Mouse (Mus musculus) heart, embryonic 13.5 days (tissue): ENCODE results near the gene Gm8126. TPM values are rescaled to one million over a fixed set of nuclear protein-coding genes. Genes with fewer than 3 reads are reported as not detected.
"Not testable (repeated sequence)": the region's sequence is repeated elsewhere in the genome, so short reads cannot be mapped to it uniquely, and the experiment has no call there.

Source experiments
- ATAC-seq: fragments of 200-750 bp; cut with Nextera tagmentation; 2 replicates; pipeline ENCODE4 v1.8.0; 2017; ENCODE audit warnings: moderate TSS enrichment; ENCODE audit not compliant: insufficient number of reproducible peaks, low FRiP score, low TSS enrichment; ENCODE audit errors: extremely low read depth
- H3K27ac ChIP-seq: fragments of 300-500 bp; sonication (generic); replicated peaks from 2 replicates; pipeline ENCODE4 v1.5.1; 2015; ENCODE audit warnings: moderate library complexity, mild to moderate bottlenecking, inconsistent platforms
- H3K27me3 ChIP-seq: fragments of 300-500 bp; sonication (generic); replicated peaks from 2 replicates; pipeline ENCODE4 v1.6.1; 2015; ENCODE audit warnings: mild to moderate bottlenecking, inconsistent platforms
- H3K36me3 ChIP-seq: fragments of 300-500 bp; sonication (generic); 2 replicates; pipeline ENCODE4 v1.6.1; 2015; ENCODE audit warnings: mild to moderate bottlenecking, inconsistent platforms
- H3K4me1 ChIP-seq: fragments of 300-500 bp; sonication (generic); 2 replicates; pipeline ENCODE4 v1.6.1; 2015; ENCODE audit warnings: inconsistent platforms
- H3K4me2 ChIP-seq: fragments of 300-500 bp; sonication (generic); 2 replicates; pipeline ENCODE4 v1.6.1; 2015; ENCODE audit warnings: inconsistent platforms, mild to moderate bottlenecking, moderate library complexity
- H3K4me3 ChIP-seq: fragments of 300-500 bp; sonication (generic); 2 replicates; pipeline ENCODE4 v1.5.1; 2015; ENCODE audit warnings: moderate library complexity, mild to moderate bottlenecking, inconsistent platforms
- H3K9ac ChIP-seq: fragments of 300-500 bp; sonication (generic); 2 replicates; pipeline ENCODE4 v1.6.1; 2015; ENCODE audit warnings: inconsistent platforms, mild to moderate bottlenecking, moderate library complexity
- H3K9me3 ChIP-seq: fragments of 300-500 bp; sonication (generic); 2 replicates; pipeline ENCODE4 v1.6.1; 2016; ENCODE audit warnings: inconsistent platforms
- WGBS: fragments of 180-500 bp; shearing (Covaris S2); methylation state at CpG from one replicate; pipeline ENCODE4 v1.1.7; 2015; ENCODE audit warnings: mixed read lengths; 5-methylcytosine and 5-hydroxymethylcytosine counted together
- polyA plus RNA-seq: library from polyadenylated mRNA; unstranded; fragments of >200 nt; fragmentation: Nextera tagmentation; extraction: Ambion mirVana; gene quantifications from 2 replicates; pipeline ENCODE4 v1.2.1, GENCODE M21; 2015

Gene Gm8126
- polyA plus RNA-seq, 1 experiment from 2014 or later = not detected

GRCm38 (mm10) chr14:43277468-43277867 lies 19.0 kb downstream of the Gm8126 start:
- ATAC-seq, H3K27me3 ChIP-seq: not testable (repeated sequence)
- 59% methylated on average over 2 of the region's 2 CpGs for WGBS

GRCm38 (mm10) chr14:43278146-43278545 lies 19.7 kb downstream of the Gm8126 start:
- not testable (repeated sequence) for H3K4me2 ChIP-seq, H3K36me3 ChIP-seq, H3K27me3 ChIP-seq, H3K27ac ChIP-seq, H3K4me1 ChIP-seq, H3K9me3 ChIP-seq, H3K4me3 ChIP-seq, ATAC-seq, H3K9ac ChIP-seq
- WGBS = 69% methylated on average over 4 of the region's 4 CpGs

More at GRCm38 (mm10) chr14:43277468-43277867, 19.0 kb downstream of the Gm8126 start:
- H3K9ac ChIP-seq, H3K4me3 ChIP-seq, H3K9me3 ChIP-seq, H3K27ac ChIP-seq, H3K4me2 ChIP-seq, H3K4me1 ChIP-seq, H3K36me3 ChIP-seq: not testable (repeated sequence)

- not testable (repeated sequence) for H3K4me2 ChIP-seq, H3K9me3 ChIP-seq, H3K36me3 ChIP-seq, H3K4me1 ChIP-seq, ATAC-seq, H3K4me3 ChIP-seq, H3K9ac ChIP-seq, H3K27me3 ChIP-seq, H3K27ac ChIP-seq
- WGBS = 79% methylated on average over 3 of the region's 3 CpGs
Observed at GRCm38 (mm10) chr14:43278681-43279080, 20.2 kb downstream of the Gm8126 start.

- WGBS = 56% methylated on average over 3 of the region's 3 CpGs
- not testable (repeated sequence) for ATAC-seq, H3K4me2 ChIP-seq, H3K27me3 ChIP-seq, H3K4me1 ChIP-seq, H3K36me3 ChIP-seq, H3K9me3 ChIP-seq, H3K4me3 ChIP-seq, H3K27ac ChIP-seq, H3K9ac ChIP-seq
Observed at GRCm38 (mm10) chr14:43293503-43293902, 35.1 kb downstream of the Gm8126 start, which contains the start of gene Gm8127. Gene Gm8127, minus strand, starts transcription at chr14:43293832.

Other genes starting within 250 kb of the Gm8126 start
- gene Gm10376, start 243.0 kb upstream of the Gm8126 start, polyA plus RNA-seq = not detected in 2 replicates
- gene Gm8094, start 182.0 kb upstream of the Gm8126 start, polyA plus RNA-seq = 0.10 TPM in 1 of 2 replicates, not detected in the other
- 0.19 and 0.22 TPM in 2 replicates for gene Gm8104, start 158.0 kb upstream of the Gm8126 start, polyA plus RNA-seq
- not detected in 2 replicates for gene Gm7233, start 78.8 kb upstream of the Gm8126 start, polyA plus RNA-seq
- not detected in 2 replicates for gene Gm8122, start 23.3 kb upstream of the Gm8126 start, polyA plus RNA-seq
- not detected in 2 replicates for gene Gm9732, start 16.4 kb downstream of the Gm8126 start, polyA plus RNA-seq
- gene Gm8127, start 35.2 kb downstream of the Gm8126 start, polyA plus RNA-seq = not detected in 2 replicates
- not detected in 2 replicates for gene 1700001F09Rik, start 89.2 kb downstream of the Gm8126 start, polyA plus RNA-seq
- gene Gm8138, start 157.7 kb downstream of the Gm8126 start, polyA plus RNA-seq = not detected in 2 replicates